Mouse (Mus musculus) yolk sac, embryonic 10.5 days (tissue): ENCODE results near the gene Acsf3.

Experiments
- DNase-seq: peaks from one replicate; pipeline ENCODE4 v3.0.0-alpha.2; 2017; ENCODE audit warnings: low spot score

The Acsf3 gene

GRCm38 (mm10) chr8:122811870-122812494, 36.7 kb downstream of the Acsf3 start:
- DNase-seq = no peak

- DNase-seq = no peak
Observed at GRCm38 (mm10) chr8:122812610-122813250, 37.4 kb downstream of the Acsf3 start.

- no peak for DNase-seq
Observed at GRCm38 (mm10) chr8:122814608-122815007, 39.3 kb downstream of the Acsf3 start.

- no peak for DNase-seq
Observed at GRCm38 (mm10) chr8:122816965-122817364, 41.7 kb downstream of the Acsf3 start.

- no peak for DNase-seq
Observed at GRCm38 (mm10) chr8:122817724-122818496, 42.6 kb downstream of the Acsf3 start.

- no peak for DNase-seq
Observed at GRCm38 (mm10) chr8:122819776-122820175, 44.5 kb downstream of the Acsf3 start.

GRCm38 (mm10) chr8:122824571-122824970, 49.3 kb downstream of the Acsf3 start:
- no peak for DNase-seq

- no peak for DNase-seq
Observed at GRCm38 (mm10) chr8:122824986-122825385, 49.7 kb downstream of the Acsf3 start.

GRCm38 (mm10) chr8:122825408-122825807, 50.1 kb downstream of the Acsf3 start:
- DNase-seq = no peak

GRCm38 (mm10) chr8:122829396-122829795, 54.1 kb downstream of the Acsf3 start:
- no peak for DNase-seq

- peak; percentile 75 for DNase-seq
Observed at GRCm38 (mm10) chr8:122830349-122831061, 55.2 kb downstream of the Acsf3 start.

- DNase-seq = no peak
Observed at GRCm38 (mm10) chr8:122834416-122834815, 59.1 kb downstream of the Acsf3 start.

GRCm38 (mm10) chr8:122834971-122835370, 59.7 kb downstream of the Acsf3 start:
- peak; percentile 47 for DNase-seq

GRCm38 (mm10) chr8:122836199-122836598, 60.9 kb downstream of the Acsf3 start:
- no peak for DNase-seq

- DNase-seq = peak; percentile 68
Observed at GRCm38 (mm10) chr8:122836696-122837095, 61.4 kb downstream of the Acsf3 start.

GRCm38 (mm10) chr8:122844161-122844560, 68.9 kb downstream of the Acsf3 start:
- DNase-seq = no peak

GRCm38 (mm10) chr8:122845662-122846061, 70.4 kb downstream of the Acsf3 start:
- DNase-seq = no peak

- DNase-seq = peak; percentile 68
Observed at GRCm38 (mm10) chr8:122847829-122848561, 72.7 kb downstream of the Acsf3 start, which contains the start of gene Cdh15. Cdh15 (plus strand) TSS chr8:122847966.

- no peak for DNase-seq
Observed at GRCm38 (mm10) chr8:122849152-122849910, 74.0 kb downstream of the Acsf3 start.

- no peak for DNase-seq
Observed at GRCm38 (mm10) chr8:122850641-122851240, 75.5 kb downstream of the Acsf3 start.
